ENCODE assay signal across 8 mouse cellular contexts in genomic region chr11:35231361-35232090, GRCm38 (mm10).
DNase-seq lines count a peak whose midpoint lies in the region.

No protein-coding gene starts in this region.

- DNase-seq in adrenal gland, adult 2 months = peak; percentile 44
- no peak for DNase-seq in adrenal gland, postnatal 4 days (ENCODE audit: low spot score in 2 of 2)
- DNase-seq in adipocyte (ENCODE audit: low spot score) = peak; percentile 67
- DNase-seq in fibroblast of lung, adult 2 months (ENCODE audit: low read depth) = peak; percentile 21
- peak; percentile 16 to 40 for DNase-seq in heart, postnatal 14 days
- DNase-seq in thymus, adult 18-20 months = no peak
- DNase-seq in left cerebral cortex, postnatal 14 days (ENCODE audit: low spot score in 2 of 2) = no peak
- no peak for DNase-seq in frontal cortex, postnatal 36 days (ENCODE audit: low spot score in 2 of 2)

- intact Hi-C loops in heart, postnatal 14 days (cut with DNase I) = loop anchor here (10.0 kb wide), 1 partner anchor 173 kb away; no protein-coding TSS in a partner anchor
- intact Hi-C loops in left cerebral cortex, postnatal 14 days (cut with DNase I) = no loop called here

Comparison
In these comparisons a context has a peak if more than half of its experiments do, and no peak if none do; other contexts are left out.
1. DNase-seq: peak in adrenal gland, adult 2 months (single experiment), adipocyte (single experiment), fibroblast of lung, adult 2 months (single experiment) and heart, postnatal 14 days (2 of 2); none in adrenal gland, postnatal 4 days (0 of 2), thymus, adult 18-20 months (0 of 2), left cerebral cortex, postnatal 14 days (0 of 2) and frontal cortex, postnatal 36 days (0 of 2).